Mouse (Mus musculus): ENCODE data around the gene H2-Q1. TPM values are rescaled to one million over a fixed set of nuclear protein-coding genes. Genes with fewer than 3 reads are reported as not detected.

The H2-Q1 gene
- total RNA-seq, 2 experiments from 2014 or later, result 0.25 to 0.36 TPM

DNA sequence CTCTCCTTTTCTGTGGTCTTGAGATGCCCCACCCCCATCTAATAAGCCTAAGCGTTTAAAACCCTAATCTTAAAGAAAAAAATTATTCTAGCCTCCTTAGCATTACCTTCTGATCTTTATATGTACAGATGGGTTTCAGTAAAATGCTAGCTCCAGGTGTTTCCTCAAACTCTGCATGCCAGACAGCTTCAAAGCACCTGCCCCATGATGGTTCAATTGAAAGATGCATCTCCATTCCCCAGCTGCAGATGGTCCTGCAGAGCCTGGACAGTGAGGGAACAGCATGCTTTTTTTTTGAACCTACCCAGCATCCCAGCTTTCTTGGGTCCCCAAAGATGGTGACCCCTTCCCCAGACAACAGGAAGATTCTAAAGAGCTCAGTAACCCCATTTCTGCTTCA, 36.9 kb downstream of the H2-Q1 start:
- DNase-seq, result no peak
- Histone ChIP-seq H3K4me3 (no peak overlapping the region), H3K27ac (no peak overlapping the region)
- intact Hi-C loops (cut with DNase I), result no loop called here
- TF ChIP-seq CTCF (IDR thresholded peaks at IDR 0.05), result no peak

DNA sequence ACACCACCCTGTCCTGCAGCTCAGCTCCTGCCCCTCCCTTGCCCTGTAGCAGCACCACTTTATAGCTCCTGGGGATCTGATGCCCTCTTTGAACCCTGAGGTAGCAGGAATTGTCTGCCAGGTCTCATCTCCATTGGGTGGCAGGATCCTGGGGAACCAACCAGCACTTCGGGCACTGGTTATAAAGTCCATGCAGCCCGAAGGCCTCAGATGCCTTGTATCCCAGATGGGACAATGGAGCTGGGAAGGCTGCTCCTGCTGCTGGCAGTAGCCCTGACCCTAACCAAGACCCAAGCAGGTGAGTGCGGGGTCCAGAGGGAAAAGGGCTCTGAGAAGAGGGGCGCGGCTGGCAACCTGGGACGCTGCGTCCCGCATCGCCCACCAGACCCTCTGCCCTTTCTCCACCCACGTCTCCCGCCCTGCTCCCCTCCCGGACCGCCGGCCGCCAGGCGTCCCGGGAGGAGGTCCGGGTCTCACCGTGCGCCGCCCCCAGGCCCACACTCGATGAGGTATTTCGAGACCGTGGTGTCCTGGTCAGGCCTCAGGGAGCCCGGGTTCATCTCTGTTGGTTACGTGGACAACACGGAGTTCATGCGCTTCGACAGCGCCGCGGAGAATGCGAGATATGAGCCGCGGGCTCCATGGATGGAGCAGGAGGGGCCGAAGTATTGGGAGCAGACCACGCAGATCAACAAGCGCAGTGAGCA, 38.7 kb downstream of the H2-Q1 start:
- intact Hi-C loops (cut with DNase I), result no loop called here
- Histone ChIP-seq H3K27ac (no peak overlapping the region), H3K4me3 (peak overlapping the region; percentile 67)
- no peak for TF ChIP-seq CTCF (IDR thresholded peaks at IDR 0.05)
- no peak for DNase-seq

DNA sequence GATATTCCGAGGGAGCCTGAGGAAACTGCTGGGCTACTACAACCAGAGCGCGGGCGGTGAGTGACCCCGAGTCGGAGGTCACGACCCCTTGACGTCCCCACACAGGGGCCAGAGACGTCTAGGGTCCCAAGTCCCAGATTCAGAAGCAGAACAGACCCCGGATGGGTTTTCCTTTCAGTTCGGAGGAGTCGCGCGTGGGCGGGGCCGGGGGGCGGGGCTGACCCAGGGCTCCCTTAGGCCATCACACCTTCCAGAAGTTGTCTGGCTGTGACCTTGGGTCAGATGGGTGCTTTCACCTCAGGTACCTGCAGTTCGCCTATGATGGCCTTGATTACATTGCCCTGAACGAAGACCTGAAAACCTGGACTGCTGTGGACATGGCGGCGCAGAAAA, 39.3 kb downstream of the H2-Q1 start:
- intact Hi-C loops (cut with DNase I), result no loop called here
- no peak for TF ChIP-seq CTCF (IDR thresholded peaks at IDR 0.05)
- DNase-seq, result no peak
- H3K27ac ChIP-seq, result no peak overlapping the region
- peak overlapping the region; percentile 67 for H3K4me3 ChIP-seq

Other genes with a start within 250 kb of the H2-Q1 start
- gene Ly6g6e, start 243.5 kb upstream of the H2-Q1 start, total RNA-seq (2021), result not detected
- gene Ly6g6d, start 242.3 kb upstream of the H2-Q1 start, total RNA-seq (2021), result 1 to 10 TPM in 1 of 2 experiments, under 1 TPM in 1; 0.50 to 1.9 TPM
- gene Ly6g6f, start 234.8 kb upstream of the H2-Q1 start, total RNA-seq (2021), result not detected
- 10 to 100 TPM; 74.2 to 99.7 TPM for gene Abhd16a, start 231.1 kb upstream of the H2-Q1 start, total RNA-seq (2021)
- not detected for gene Ly6g5c, start 212.1 kb upstream of the H2-Q1 start, total RNA-seq (2021)
- gene Ly6g5b, start 205.0 kb upstream of the H2-Q1 start, total RNA-seq (2021), result under 1 TPM in 1 of 2 experiments, not detected in 1; 0.36 TPM
- gene Gpank1, start 198.9 kb upstream of the H2-Q1 start, total RNA-seq (2021), result 1 to 10 TPM; 8.5 to 8.7 TPM
- gene Csnk2b, start 198.4 kb upstream of the H2-Q1 start, total RNA-seq (2021), result 100 to 1,000 TPM; 186 to 187 TPM
- gene D17H6S53E, start 194.0 kb upstream of the H2-Q1 start, total RNA-seq (2021), result 10 to 100 TPM; 13.6 to 24.6 TPM
- gene Apom, start 188.4 kb upstream of the H2-Q1 start, total RNA-seq (2021), result not detected
- gene Bag6, start 185.2 kb upstream of the H2-Q1 start, total RNA-seq (2021), result 100 to 1,000 TPM; 233 to 244 TPM
- gene Prrc2a, start 155.5 kb upstream of the H2-Q1 start, total RNA-seq (2021), result 100 to 1,000 TPM in 1 of 2 experiments, 10 to 100 TPM in 1; 98.7 to 120 TPM
- under 1 TPM in 1 of 2 experiments, not detected in 1; 0.75 TPM for gene Aif1, start 144.3 kb upstream of the H2-Q1 start, total RNA-seq (2021)
- 1 to 10 TPM in 1 of 2 experiments, under 1 TPM in 1; 0.67 to 1.2 TPM for gene Lst1, start 132.0 kb upstream of the H2-Q1 start, total RNA-seq (2021)
- gene Ltb, start 126.0 kb upstream of the H2-Q1 start, total RNA-seq (2021), result not detected
- gene Tnf, start 118.4 kb upstream of the H2-Q1 start, total RNA-seq (2021), result not detected
- under 1 TPM in 1 of 2 experiments, not detected in 1; 0.41 TPM for gene Lta, start 115.1 kb upstream of the H2-Q1 start, total RNA-seq (2021)
- not detected for gene Gm16181, start 99.6 kb upstream of the H2-Q1 start, total RNA-seq (2021)
- 1 to 10 TPM; 1.9 to 2.0 TPM for gene Atp6v1g2, start 86.7 kb upstream of the H2-Q1 start, total RNA-seq (2021)
- gene Nfkbil1, start 84.6 kb upstream of the H2-Q1 start, total RNA-seq (2021), result 1 to 10 TPM; 7.0 to 7.8 TPM
- 10 to 100 TPM; 83.8 to 94.7 TPM for gene Ddx39b, start 78.7 kb upstream of the H2-Q1 start, total RNA-seq (2021)
- 10 to 100 TPM; 30.4 to 38.5 TPM for gene H2-D1, start 57.7 kb upstream of the H2-Q1 start, total RNA-seq (2021)
- gene H2-Q2, start 21.8 kb downstream of the H2-Q1 start, total RNA-seq (2021), result under 1 TPM; 0.17 to 0.20 TPM
- 1 to 10 TPM; 3.1 to 3.5 TPM for gene H2-Q4, start 59.2 kb downstream of the H2-Q1 start, total RNA-seq (2021)
- under 1 TPM in 1 of 2 experiments, not detected in 1; 0.18 TPM for gene H2-Q6, start 104.4 kb downstream of the H2-Q1 start, total RNA-seq (2021)
- under 1 TPM; 0.61 to 0.82 TPM for gene H2-Q7, start 118.8 kb downstream of the H2-Q1 start, total RNA-seq (2021)
- under 1 TPM; 0.05 to 0.33 TPM for gene H2-Q10, start 149.7 kb downstream of the H2-Q1 start, total RNA-seq (2021)
- gene Pou5f1, start 185.6 kb downstream of the H2-Q1 start, total RNA-seq (2021), result not detected
- gene Tcf19, start 196.4 kb downstream of the H2-Q1 start, total RNA-seq (2021), result 1 to 10 TPM in 1 of 2 experiments, under 1 TPM in 1; 0.73 to 1.0 TPM
- gene Cchcr1, start 196.7 kb downstream of the H2-Q1 start, total RNA-seq (2021), result 1 to 10 TPM; 1.7 TPM
- gene Psors1c2, start 212.8 kb downstream of the H2-Q1 start, total RNA-seq (2021), result not detected
- gene Cdsn, start 231.7 kb downstream of the H2-Q1 start, total RNA-seq (2021), result not detected
- gene 2300002M23Rik, start 247.0 kb downstream of the H2-Q1 start, total RNA-seq (2021), result not detected